Mouse (Mus musculus) A20 (cell line): ENCODE results near the gene Gtf2h1.

Experiments
- DNase-seq: peaks from one replicate; pipeline ENCODE4 v3.0.0-alpha.2; 2011; ENCODE audit warnings: low read depth, low spot score

The Gtf2h1 gene

DNA sequence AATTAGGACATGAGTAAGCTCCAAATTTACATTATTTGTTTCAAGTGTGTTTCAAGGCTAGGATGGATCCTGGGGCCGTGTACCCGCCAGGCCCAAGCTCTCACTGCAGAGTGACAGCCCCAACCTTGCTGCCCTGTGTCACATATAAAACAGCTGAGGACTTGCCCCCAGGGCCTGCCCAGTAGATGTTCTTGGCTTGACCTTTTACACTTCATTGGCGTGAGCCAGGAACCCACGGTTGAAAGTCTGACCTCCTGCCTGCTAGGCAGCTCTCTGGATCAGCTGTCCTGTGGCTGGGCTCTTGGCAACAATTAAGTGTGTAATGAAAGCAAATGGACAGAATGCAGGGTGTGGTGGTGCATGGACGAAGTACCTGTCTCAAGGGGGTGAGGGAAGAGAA, 53.4 kb downstream of the Gtf2h1 start:
- DNase-seq: no peak

- DNase-seq: no peak
These were observed 55.1 kb downstream of the Gtf2h1 start for GRCm38 (mm10) chr7:46851026-46851425.

GRCm38 (mm10) chr7:46852666-46853065, 56.8 kb downstream of the Gtf2h1 start:
- DNase-seq: no peak

DNA sequence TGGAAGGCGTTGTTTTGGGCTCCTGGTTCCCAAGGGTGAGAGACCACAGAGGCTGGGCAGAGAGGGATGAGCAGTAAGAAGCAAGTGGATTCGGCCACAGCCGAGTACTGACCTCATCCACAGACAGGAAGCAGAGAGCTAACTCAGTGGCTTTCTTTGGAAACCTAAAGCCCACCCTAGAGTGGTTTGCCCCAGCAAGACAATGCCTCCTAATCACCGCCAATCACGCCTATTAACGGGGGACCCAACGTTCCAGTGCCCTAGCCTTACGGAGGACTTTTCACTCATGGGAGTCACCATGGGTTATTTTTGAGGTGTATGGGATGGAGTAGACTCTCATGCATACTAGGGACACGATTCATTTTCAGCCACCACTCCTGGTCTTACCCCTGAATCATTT, 57.5 kb downstream of the Gtf2h1 start:
- DNase-seq: no peak

DNA sequence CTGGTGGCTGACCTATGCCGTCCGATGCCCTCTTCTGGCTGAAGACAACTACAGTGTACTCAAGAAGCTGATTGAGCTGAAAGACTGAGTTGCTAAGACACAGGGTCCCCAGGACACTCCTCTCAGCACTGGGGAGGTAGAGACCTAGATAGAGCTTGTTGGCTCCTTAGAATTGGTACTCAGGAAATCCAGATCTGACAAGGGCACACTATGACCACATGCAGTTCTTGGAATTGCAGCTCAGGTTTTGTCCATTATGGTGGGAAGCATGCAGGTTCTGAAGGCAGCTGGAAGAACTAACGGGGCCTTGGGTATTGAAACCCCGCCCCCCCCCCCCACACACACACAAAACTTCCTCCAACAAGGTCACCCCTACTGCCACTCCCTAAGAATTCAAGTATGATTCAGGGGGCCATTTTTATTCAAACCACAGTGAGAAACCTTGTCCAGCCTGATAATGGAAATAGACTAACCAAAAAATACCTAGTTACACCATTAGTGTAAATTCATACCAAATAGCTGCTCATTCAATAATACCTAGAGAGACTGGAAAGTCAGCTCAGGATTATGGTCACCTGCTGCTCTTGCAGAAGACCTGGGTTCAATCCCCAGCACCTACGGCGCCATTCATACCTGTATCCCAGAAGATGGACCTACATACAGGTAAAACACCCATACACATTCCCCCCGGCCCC, 60.1 kb downstream of the Gtf2h1 start:
- peak; percentile 50 for DNase-seq

DNA sequence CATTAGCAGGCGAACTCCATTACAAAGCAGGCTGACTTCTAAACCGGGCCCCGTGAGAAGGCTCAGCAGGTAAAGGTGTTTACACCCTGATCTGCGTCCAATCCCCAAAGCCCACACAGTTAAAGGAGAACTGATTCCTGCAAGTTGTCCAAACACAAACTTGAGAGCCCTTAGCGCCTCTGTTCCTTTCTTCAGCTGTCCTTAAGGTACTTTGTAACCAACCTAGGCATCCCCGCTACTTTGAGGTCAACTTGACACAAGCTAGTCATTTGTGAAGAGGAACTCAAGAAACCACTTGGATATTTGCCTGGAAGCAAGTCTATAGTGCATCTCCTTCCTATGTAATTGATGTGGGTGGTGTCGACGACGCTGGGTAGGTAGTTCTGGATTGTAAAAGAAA, 61.5 kb downstream of the Gtf2h1 start:
- peak; percentile 36 for DNase-seq

DNA sequence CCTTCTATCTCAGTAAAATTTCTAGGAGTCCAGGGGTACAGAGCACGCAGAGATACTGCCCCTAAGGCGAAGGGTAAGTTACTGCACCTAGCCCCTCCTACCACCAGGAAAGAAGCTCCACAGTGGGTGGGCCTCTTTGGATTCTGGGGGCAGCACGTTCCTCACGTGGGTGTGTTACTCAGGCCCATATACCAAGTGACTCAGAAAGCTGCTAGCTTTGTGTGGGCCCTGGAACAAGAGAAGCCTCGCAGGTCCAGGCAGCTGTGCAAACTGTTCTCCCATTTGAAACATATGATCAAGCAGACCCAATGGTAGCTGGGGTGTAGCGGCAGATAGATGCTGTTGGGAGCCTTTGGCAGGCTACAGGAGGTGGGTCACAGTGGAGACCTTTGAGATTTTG, 63.1 kb downstream of the Gtf2h1 start:
- no peak for DNase-seq

GRCm38 (mm10) chr7:46860996-46861395, 65.1 kb downstream of the Gtf2h1 start, which contains the start of gene Ldhc:
Gene Ldhc, plus strand, starts transcription at chr7:46861203.
- DNase-seq: no peak

DNA sequence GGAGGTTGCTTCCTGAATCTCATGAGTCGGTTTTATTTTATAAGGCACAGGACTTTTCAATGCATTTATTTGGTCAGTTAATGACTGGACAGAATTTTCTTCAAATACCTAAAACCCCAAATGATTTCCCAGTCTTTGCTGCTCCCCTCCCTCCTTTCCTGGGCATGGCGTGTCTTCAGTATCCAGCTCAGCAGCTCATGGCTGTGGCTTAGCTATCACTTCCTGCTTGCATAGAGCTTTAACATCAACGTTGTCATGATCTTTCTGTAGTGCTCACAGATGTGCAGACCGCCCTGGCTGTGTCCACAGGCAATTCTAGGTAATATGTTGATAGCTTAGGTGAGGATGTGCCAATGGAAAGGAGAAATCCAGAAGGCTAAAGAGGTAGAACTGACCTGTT, 76.1 kb downstream of the Gtf2h1 start:
- no peak for DNase-seq
